Mouse (Mus musculus) hindbrain, embryonic 11.5 days (tissue): ENCODE data around the gene Pbrm1. TPM values are rescaled to one million over a fixed set of nuclear protein-coding genes. Genes with fewer than 3 reads are reported as not detected.

Experiments used
- ATAC-seq: fragments of 200-750 bp; cut with Nextera tagmentation; 2 replicates; pipeline ENCODE4 v1.8.0; 2017; ENCODE audit warnings: mild to moderate bottlenecking, moderate TSS enrichment, moderate library complexity; ENCODE audit not compliant: low FRiP score
- DNase-seq: peaks from one replicate; pipeline ENCODE4 v3.0.0-alpha.2; 2015; ENCODE audit warnings: low spot score
- H3K27ac ChIP-seq: fragments of 300-500 bp; sonication (generic); 2 replicates; pipeline ENCODE4 v1.5.1; 2014; ENCODE audit warnings: mild to moderate bottlenecking, low read depth, low read length
- H3K27me3 ChIP-seq: fragments of 300-500 bp; sonication (generic); 2 replicates; pipeline ENCODE4 v1.6.1; 2014; ENCODE audit warnings: mild to moderate bottlenecking, low read length, moderate library complexity, mixed read lengths; ENCODE audit not compliant: control insufficient read depth, insufficient read depth
- H3K36me3 ChIP-seq: fragments of 300-500 bp; sonication (generic); 2 replicates; pipeline ENCODE4 v1.6.1; 2014; ENCODE audit warnings: mild to moderate bottlenecking, low read length, moderate library complexity, mixed read lengths; ENCODE audit not compliant: control insufficient read depth, insufficient read depth
- H3K4me1 ChIP-seq: fragments of 300-500 bp; sonication (generic); replicated peaks from 2 replicates; pipeline ENCODE4 v1.6.1; 2014; ENCODE audit warnings: low read length, mixed read lengths; ENCODE audit not compliant: control insufficient read depth, insufficient read depth
- H3K4me2 ChIP-seq: fragments of 300-500 bp; sonication (generic); replicated peaks from 2 replicates; pipeline ENCODE4 v1.6.1; 2014; ENCODE audit warnings: mild to moderate bottlenecking, low read depth, low read length
- H3K4me3 ChIP-seq: fragments of 300-500 bp; sonication (generic); 2 replicates; pipeline ENCODE4 v1.5.1; 2014; ENCODE audit warnings: low read depth, low read length
- H3K9ac ChIP-seq: fragments of 300-500 bp; sonication (generic); 2 replicates; pipeline ENCODE4 v1.6.1; 2014; ENCODE audit warnings: low read depth, low read length
- H3K9me3 ChIP-seq: fragments of 300-500 bp; sonication (generic); 2 replicates; pipeline ENCODE4 v1.6.1; 2016; ENCODE audit warnings: low read length; ENCODE audit not compliant: control insufficient read depth
- WGBS: fragments of 180-500 bp; shearing (Covaris S2); extraction: QIAGEN DNeasy Blood & Tissue Kit; methylation state at CpG from one replicate; pipeline ENCODE4 v1.1.7; 2014; 5-methylcytosine and 5-hydroxymethylcytosine counted together
- polyA plus RNA-seq: library from polyadenylated mRNA; unstranded; fragments of >200 nt; fragmentation: Nextera tagmentation; extraction: Ambion mirVana; gene quantifications from 2 replicates; pipeline ENCODE4 v1.2.1, GENCODE M21; 2014

Gene Pbrm1
- polyA plus RNA-seq, 1 experiment from 2014 or later = 139 TPM

DNA sequence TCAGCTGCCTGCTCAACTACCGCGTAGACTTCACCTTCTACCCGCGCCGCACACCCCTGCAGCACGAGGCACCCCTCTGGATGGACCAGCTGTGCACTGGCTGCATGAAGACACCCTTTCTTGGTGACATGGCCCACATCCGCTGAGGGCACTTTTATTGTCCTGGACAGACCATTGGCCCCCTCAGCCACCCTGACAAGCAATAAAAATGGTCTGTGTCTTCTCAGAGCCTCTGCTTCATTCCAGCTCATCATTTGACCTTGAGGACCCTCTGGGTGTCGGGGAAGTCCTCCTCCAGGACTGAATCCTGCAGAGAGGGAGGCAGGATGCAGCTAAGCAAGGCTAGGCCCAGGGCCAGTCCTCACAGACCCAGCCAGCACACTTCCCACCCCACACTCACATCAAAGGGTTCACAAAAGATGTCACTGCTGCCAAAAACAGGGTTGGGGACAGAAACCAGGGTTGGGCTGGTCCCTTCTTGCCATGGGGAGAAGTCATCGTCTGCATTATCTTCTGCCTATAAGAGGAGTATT is 120.0 kb downstream of the Pbrm1 start:
- Histone ChIP-seq H3K9me3 (no peaks in the 10 kb centered on the region), H3K4me1 (no peaks in the 10 kb centered on the region; the same call in 1 of the 2 replicates), H3K36me3 (peaks cover 50% of the 10 kb centered on the region), H3K27ac (no peak overlapping the region), H3K4me2 (no peak overlapping the region), H3K4me3 (no peak overlapping the region), H3K9ac (no peak overlapping the region), H3K27me3 (no peaks in the 10 kb centered on the region)
- no peak for ATAC-seq
- 94% methylated on average over 9 of the region's 9 CpGs for WGBS
- DNase-seq = no peak

DNA sequence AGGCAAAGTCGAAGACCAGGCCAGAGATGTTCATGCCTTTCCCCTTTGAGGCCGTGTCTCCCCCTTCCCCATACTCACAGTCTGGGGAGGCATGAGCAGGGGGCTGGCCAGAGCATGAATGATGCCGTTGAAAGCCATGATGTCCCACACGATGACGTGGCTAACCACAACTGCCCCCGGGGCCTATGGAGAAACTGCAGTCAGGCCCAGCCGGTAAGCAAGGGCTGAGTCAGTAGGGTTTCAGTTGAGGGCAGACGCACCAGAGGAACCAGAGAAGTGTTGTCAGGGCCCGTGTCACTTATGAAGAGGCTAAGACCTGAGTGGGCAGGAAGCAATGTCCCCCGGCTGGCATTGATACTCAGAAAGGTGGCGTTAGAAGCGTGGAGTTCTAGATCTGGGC is 120.7 kb downstream of the Pbrm1 start:
- WGBS = 92% methylated on average over 12 of the region's 12 CpGs
- H3K36me3 ChIP-seq = peaks cover 50% of the 10 kb centered on the region

GRCm38 (mm10) chr14:31140141-31140540 is 121.2 kb downstream of the Pbrm1 start:
- Histone ChIP-seq H3K9ac (no peak overlapping the region), H3K27me3 (no peaks in the 10 kb centered on the region), H3K4me2 (no peak overlapping the region), H3K27ac (no peak overlapping the region), H3K4me3 (no peak overlapping the region), H3K9me3 (no peaks in the 10 kb centered on the region), H3K36me3 (peaks cover 50% of the 10 kb centered on the region), H3K4me1 (no peaks in the 10 kb centered on the region)
- WGBS = 92% methylated on average over 15 of the region's 15 CpGs
- DNase-seq = no peak
- ATAC-seq = no peak

More for the DNA sequence above, 120.7 kb downstream of the Pbrm1 start:
- Histone ChIP-seq H3K9me3 (no peaks in the 10 kb centered on the region), H3K4me3 (no peak overlapping the region), H3K9ac (no peak overlapping the region), H3K4me2 (no peak overlapping the region), H3K4me1 (no peaks in the 10 kb centered on the region), H3K27me3 (no peaks in the 10 kb centered on the region), H3K27ac (no peak overlapping the region)
- no peak for ATAC-seq
- DNase-seq = no peak

DNA sequence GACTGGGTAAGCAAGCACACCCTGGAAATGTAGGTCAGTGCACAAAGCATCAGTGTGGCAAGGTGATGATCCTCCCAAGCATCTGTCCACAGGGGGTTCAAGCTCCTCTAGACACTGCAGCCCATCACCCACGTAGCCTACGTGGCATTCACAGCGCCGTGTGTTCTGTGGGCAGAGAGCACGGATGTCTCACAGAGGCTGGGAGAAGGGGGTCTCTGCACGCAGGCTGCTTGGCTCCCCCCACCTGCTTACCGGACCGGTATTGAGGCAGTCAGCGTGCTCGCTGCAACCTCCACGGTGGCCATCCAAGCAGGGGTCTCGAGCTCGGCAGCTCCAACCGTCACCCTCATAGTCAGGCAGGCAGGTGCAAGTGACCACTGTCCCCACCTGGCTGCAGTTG is 122.1 kb downstream of the Pbrm1 start:
- 96% methylated on average over 14 of the region's 14 CpGs for WGBS
- no peak overlapping the region for H3K9ac ChIP-seq
- ATAC-seq (no peak), DNase-seq (no peak)
- no peak overlapping the region for H3K4me3 ChIP-seq
- no peak overlapping the region for H3K27ac ChIP-seq
- no peaks in the 10 kb centered on the region for H3K27me3 ChIP-seq
- H3K36me3 ChIP-seq = peaks cover 42% of the 10 kb centered on the region
- no peaks in the 10 kb centered on the region for H3K4me1 ChIP-seq
- H3K4me2 ChIP-seq = no peak overlapping the region
- H3K9me3 ChIP-seq = no peaks in the 10 kb centered on the region

- no peaks in the 10 kb centered on the region for H3K4me1 ChIP-seq
- no peak overlapping the region for H3K4me2 ChIP-seq
- DNase-seq = no peak
- WGBS = 94% methylated on average over 11 of the region's 11 CpGs
- no peaks in the 10 kb centered on the region for H3K9me3 ChIP-seq
- no peak overlapping the region for H3K9ac ChIP-seq
- H3K36me3 ChIP-seq = 0 out of 2 replicates have a peak, but pooled peaks cover 9% of the 10 kb centered on the region
- no peak for ATAC-seq
- H3K27ac ChIP-seq = no peak overlapping the region
- H3K4me3 ChIP-seq = no peak overlapping the region
- H3K27me3 ChIP-seq = no peaks in the 10 kb centered on the region
Observed at GRCm38 (mm10) chr14:31145694-31146093, 126.8 kb downstream of the Pbrm1 start.

- no peak for ATAC-seq
- 81% methylated on average over 27 of the region's 27 CpGs for WGBS
- H3K27me3 ChIP-seq = no peaks in the 10 kb centered on the region
Observed at GRCm38 (mm10) chr14:31160196-31161150, 141.5 kb downstream of the Pbrm1 start.

GRCm38 (mm10) chr14:31161191-31161590 is 142.3 kb downstream of the Pbrm1 start:
- DNase-seq (no peak), ATAC-seq (no peak)
- no peak overlapping the region for H3K4me3 ChIP-seq
- H3K4me1 ChIP-seq = no peaks in the 10 kb centered on the region
- no peak overlapping the region for H3K9ac ChIP-seq
- no peaks in the 10 kb centered on the region for H3K9me3 ChIP-seq
- H3K36me3 ChIP-seq = no peaks in the 10 kb centered on the region
- H3K4me2 ChIP-seq = no peak overlapping the region
- H3K27me3 ChIP-seq = no peaks in the 10 kb centered on the region
- WGBS = 91% methylated on average over 7 of the region's 7 CpGs
- no peak overlapping the region for H3K27ac ChIP-seq

More at GRCm38 (mm10) chr14:31160196-31161150, 141.5 kb downstream of the Pbrm1 start:
- Histone ChIP-seq H3K27ac (no peak overlapping the region), H3K4me1 (no peaks in the 10 kb centered on the region), H3K4me2 (no peak overlapping the region), H3K9ac (no peak overlapping the region), H3K9me3 (no peaks in the 10 kb centered on the region), H3K4me3 (no peak overlapping the region), H3K36me3 (no peaks in the 10 kb centered on the region)
- no peak for DNase-seq

- H3K27ac ChIP-seq = no peak overlapping the region
- H3K4me2 ChIP-seq = no peak overlapping the region
- DNase-seq (no peak), ATAC-seq (no peak)
- H3K9me3 ChIP-seq = no peaks in the 10 kb centered on the region
- H3K9ac ChIP-seq = no peak overlapping the region
- no peak overlapping the region for H3K4me3 ChIP-seq
- 72% methylated on average over 10 of the region's 10 CpGs for WGBS
- H3K4me1 ChIP-seq = no peaks in the 10 kb centered on the region
- no peaks in the 10 kb centered on the region for H3K27me3 ChIP-seq
- no peaks in the 10 kb centered on the region for H3K36me3 ChIP-seq
Observed at GRCm38 (mm10) chr14:31161638-31162037, 142.7 kb downstream of the Pbrm1 start.

- Histone ChIP-seq H3K9me3 (no peaks in the 10 kb centered on the region), H3K9ac (no peak overlapping the region), H3K4me3 (no peak overlapping the region), H3K27ac (no peak overlapping the region), H3K36me3 (no peaks in the 10 kb centered on the region), H3K4me2 (no peak overlapping the region), H3K4me1 (no peaks in the 10 kb centered on the region), H3K27me3 (no peaks in the 10 kb centered on the region)
- WGBS = 85% methylated on average over 8 of the region's 8 CpGs
- ATAC-seq (no peak), DNase-seq (no peak)
Observed at GRCm38 (mm10) chr14:31164067-31164466, 145.1 kb downstream of the Pbrm1 start.
